Mouse (Mus musculus) MEL (cell line): ENCODE data around the gene Srgap2. TPM values are rescaled to one million over a fixed set of nuclear protein-coding genes. Genes with fewer than 3 reads are reported as not detected.

Source experiments
- DNase-seq: peaks from one replicate; pipeline ENCODE4 v3.0.0; 2011; ENCODE audit warnings: low read depth, low spot score
- H3K27ac ChIP-seq: 2 replicates; pipeline ENCODE4 v1.5.1; 2012; ENCODE audit warnings: low read depth, mild to moderate bottlenecking, control low read depth, low read length, moderate library complexity; ENCODE audit not compliant: control insufficient read depth
- H3K27me3 ChIP-seq, 2 experiments: fragments of 150-350 bp in 1 of 2; sonication (generic) in 1 of 2; 2 replicates each; pipeline ENCODE4 v1.6.1; 2012; ENCODE audit warnings: low read length in 2 of 2, mild to moderate bottlenecking in 2 of 2, improper control_type of control experiment in 1 of 2, moderate library complexity in 1 of 2; ENCODE audit not compliant: insufficient read depth in 2 of 2, control insufficient read depth in 1 of 2
- H3K36me3 ChIP-seq, 2 experiments: 2 replicates each; pipeline ENCODE4 v1.6.1; 2012 to 2014; ENCODE audit warnings: low read length in 2 of 2, improper control_type of control experiment in 1 of 2, inconsistent platforms in 1 of 2, mild to moderate bottlenecking in 1 of 2; ENCODE audit not compliant: insufficient read depth in 2 of 2, control insufficient read depth in 1 of 2
- H3K4me1 ChIP-seq, 2 experiments: fragments of 150-350 bp in 1 of 2; sonication (generic) in 1 of 2; 2 replicates each; pipeline ENCODE4 v1.6.1; 2012; ENCODE audit warnings: low read length in 2 of 2, improper control_type of control experiment in 1 of 2, mild to moderate bottlenecking in 1 of 2; ENCODE audit not compliant: insufficient read depth in 2 of 2, control insufficient read depth in 1 of 2
- H3K4me3 ChIP-seq, 2 experiments: fragments of 150-350 bp in 1 of 2; sonication (generic) in 1 of 2; 2 replicates each; pipeline ENCODE4 v1.5.1; 2012; ENCODE audit warnings: low read depth in 2 of 2, low read length in 2 of 2, mild to moderate bottlenecking in 2 of 2, moderate library complexity in 2 of 2, control low read depth in 1 of 2, improper control_type of control experiment in 1 of 2; ENCODE audit not compliant: control insufficient read depth in 1 of 2, insufficient read depth in 1 of 2
- H3K79me2 ChIP-seq: 2 replicates; pipeline ENCODE4 v1.6.1; 2012; ENCODE audit warnings: mild to moderate bottlenecking, low read length, moderate library complexity; ENCODE audit not compliant: control insufficient read depth, poor library complexity, insufficient read depth
- H3K9ac ChIP-seq: 2 replicates; pipeline ENCODE4 v1.6.1; 2012; ENCODE audit warnings: low read depth, mild to moderate bottlenecking, control low read depth, low read length, moderate library complexity; ENCODE audit not compliant: control insufficient read depth, poor library complexity, severe bottlenecking
- H3K9me3 ChIP-seq: fragments of 150-350 bp; sonication (generic); replicated peaks from 2 replicates; pipeline ENCODE4 v1.6.1; 2012; ENCODE audit warnings: mild to moderate bottlenecking, low read length, improper control_type of control experiment, moderate library complexity; ENCODE audit not compliant: insufficient read depth
- BHLHE40 ChIP-seq: IDR thresholded peaks from 2 replicates; pipeline ENCODE4 v1.6.1; 2012; ENCODE audit warnings: low read depth, mild to moderate bottlenecking, inconsistent platforms, low read length, improper control_type of control experiment, borderline replicate concordance
- CHD1 ChIP-seq: IDR thresholded peaks from 2 replicates; pipeline ENCODE4 v1.6.1; 2012; ENCODE audit warnings: low read depth, mild to moderate bottlenecking, inconsistent platforms, low read length, improper control_type of control experiment
- CHD2 ChIP-seq: IDR thresholded peaks from 2 replicates; pipeline ENCODE4 v1.6.1; 2011; ENCODE audit warnings: low read length, improper control_type of control experiment
- CTCF ChIP-seq, 3 experiments: IDR thresholded peaks in 2 of 3; conservative IDR thresholded peaks in 1 of 3; 2 replicates each; pipeline ENCODE4 v1.5.1; 2011 to 2012; ENCODE audit warnings: low read length in 3 of 3, low read depth in 2 of 3, mild to moderate bottlenecking in 2 of 3, improper control_type of control experiment in 1 of 3, inconsistent platforms in 1 of 3, mixed read lengths in 1 of 3, moderate library complexity in 1 of 3; ENCODE audit not compliant: control insufficient read depth in 1 of 3, insufficient read depth in 1 of 3, poor library complexity in 1 of 3, severe bottlenecking in 1 of 3
- E2F4 ChIP-seq: IDR thresholded peaks from 2 replicates; pipeline ENCODE4 v1.6.1; 2011; ENCODE audit warnings: low read depth, low read length, improper control_type of control experiment, borderline replicate concordance
- ELF1 ChIP-seq: IDR thresholded peaks from 2 replicates; pipeline ENCODE4 v1.6.1; 2014; ENCODE audit warnings: low read depth, mild to moderate bottlenecking, inconsistent platforms, low read length, improper control_type of control experiment, moderate library complexity
- EP300 ChIP-seq, 2 experiments: IDR thresholded peaks; 2 replicates each; pipeline ENCODE4 v1.6.1; 2011; ENCODE audit warnings: improper control_type of control experiment in 2 of 2, low read length in 2 of 2, low read depth in 1 of 2, mild to moderate bottlenecking in 1 of 2
- ETS1 ChIP-seq: IDR thresholded peaks from 2 replicates; pipeline ENCODE4 v1.6.1; 2012; ENCODE audit warnings: low read depth, mild to moderate bottlenecking, inconsistent platforms, low read length, improper control_type of control experiment, moderate library complexity
- GABPA ChIP-seq: IDR thresholded peaks from 2 replicates; pipeline ENCODE4 v1.6.1; 2012; ENCODE audit warnings: low read depth, mild to moderate bottlenecking, inconsistent platforms, low read length, improper control_type of control experiment, moderate library complexity
- GATA1 ChIP-seq: IDR thresholded peaks from 2 replicates; pipeline ENCODE4 v1.6.1; 2011; ENCODE audit warnings: low read depth, low read length, improper control_type of control experiment
- HCFC1 ChIP-seq: IDR thresholded peaks from 2 replicates; pipeline ENCODE4 v1.6.1; 2012; ENCODE audit warnings: low read depth, mild to moderate bottlenecking, inconsistent platforms, low read length, improper control_type of control experiment, moderate library complexity
- JUND ChIP-seq: IDR thresholded peaks from 2 replicates; pipeline ENCODE4 v1.6.1; 2011; ENCODE audit warnings: low read depth, mild to moderate bottlenecking, improper control_type of control experiment, low read length
- KAT2A ChIP-seq: conservative IDR thresholded peaks from 2 replicates; pipeline ENCODE4 v1.6.1; 2012; ENCODE audit warnings: low read depth, low read length, improper control_type of control experiment, inconsistent platforms
- MAFK ChIP-seq: IDR thresholded peaks from 2 replicates; pipeline ENCODE4 v1.6.1; 2011; ENCODE audit warnings: low read depth, mild to moderate bottlenecking, low read length, improper control_type of control experiment, borderline replicate concordance
- MAZ ChIP-seq: IDR thresholded peaks from 2 replicates; pipeline ENCODE4 v1.6.1; 2012; ENCODE audit warnings: low read depth, mild to moderate bottlenecking, inconsistent platforms, low read length, improper control_type of control experiment
- MEF2A ChIP-seq: IDR thresholded peaks from 2 replicates; pipeline ENCODE4 v1.6.1; 2014; ENCODE audit warnings: low read depth, mild to moderate bottlenecking, inconsistent platforms, low read length, improper control_type of control experiment; ENCODE audit not compliant: poor library complexity, insufficient replicate concordance, severe bottlenecking; ENCODE audit errors: extremely low read depth
- MYC ChIP-seq: IDR thresholded peaks from 2 replicates; pipeline ENCODE4 v1.6.1; 2011; ENCODE audit warnings: low read depth, mild to moderate bottlenecking, low read length, improper control_type of control experiment, moderate library complexity
- NELFE ChIP-seq: IDR thresholded peaks from 2 replicates; pipeline ENCODE4 v1.6.1; 2011; ENCODE audit warnings: low read depth, low read length, improper control_type of control experiment
- NRF1 ChIP-seq: IDR thresholded peaks from 2 replicates; pipeline ENCODE4 v1.6.1; 2014; ENCODE audit warnings: low read depth, mild to moderate bottlenecking, inconsistent platforms, low read length, improper control_type of control experiment, moderate library complexity; ENCODE audit not compliant: poor library complexity, insufficient read depth, severe bottlenecking
- POLR2A ChIP-seq, 2 experiments: IDR thresholded peaks; 2 replicates each; pipeline ENCODE4 v1.6.1; 2011 to 2012; ENCODE audit warnings: low read length in 2 of 2, mild to moderate bottlenecking in 2 of 2, control low read depth in 1 of 2, improper control_type of control experiment in 1 of 2, low read depth in 1 of 2, moderate library complexity in 1 of 2; ENCODE audit not compliant: control insufficient read depth in 1 of 2, insufficient read depth in 1 of 2, poor library complexity in 1 of 2
- POLR2AphosphoS5 ChIP-seq: IDR thresholded peaks from 2 replicates; pipeline ENCODE4 v1.6.1; 2012; ENCODE audit warnings: low read depth, borderline replicate concordance, mild to moderate bottlenecking, inconsistent platforms, low read length, moderate library complexity, mixed read lengths
- RAD21 ChIP-seq: IDR thresholded peaks from 2 replicates; pipeline ENCODE4 v1.6.1; 2011; ENCODE audit warnings: mild to moderate bottlenecking, low read depth, low read length, improper control_type of control experiment
- RCOR1 ChIP-seq: IDR thresholded peaks from 2 replicates; pipeline ENCODE4 v1.6.1; 2012; ENCODE audit warnings: low read depth, mild to moderate bottlenecking, inconsistent platforms, low read length, improper control_type of control experiment
- SIN3A ChIP-seq: IDR thresholded peaks from 2 replicates; pipeline ENCODE4 v1.6.1; 2012; ENCODE audit warnings: low read length, improper control_type of control experiment, inconsistent platforms
- SMC3 ChIP-seq: IDR thresholded peaks from 2 replicates; pipeline ENCODE4 v1.6.1; 2011; ENCODE audit warnings: low read depth, low read length, improper control_type of control experiment
- TAL1 ChIP-seq: IDR thresholded peaks from 2 replicates; pipeline ENCODE4 v1.6.1; 2012; ENCODE audit warnings: mild to moderate bottlenecking, inconsistent platforms, low read length, moderate library complexity, mixed read lengths
- TBP ChIP-seq: IDR thresholded peaks from 2 replicates; pipeline ENCODE4 v1.8.0; 2011; ENCODE audit warnings: low read depth, low read length, improper control_type of control experiment
- TCF12 ChIP-seq: IDR thresholded peaks from 2 replicates; pipeline ENCODE4 v1.6.1; 2014; ENCODE audit warnings: low read depth, mild to moderate bottlenecking, inconsistent platforms, low read length, improper control_type of control experiment, moderate library complexity
- UBTF ChIP-seq: IDR thresholded peaks from 2 replicates; pipeline ENCODE4 v1.6.1; 2012; ENCODE audit warnings: low read depth, mild to moderate bottlenecking, inconsistent platforms, low read length, improper control_type of control experiment, moderate library complexity, borderline replicate concordance; ENCODE audit not compliant: insufficient read depth
- USF1 ChIP-seq: IDR thresholded peaks from 2 replicates; pipeline ENCODE4 v1.6.1; 2014; ENCODE audit warnings: low read depth, mild to moderate bottlenecking, inconsistent platforms, low read length, improper control_type of control experiment, moderate library complexity
- USF2 ChIP-seq, 2 experiments: IDR thresholded peaks; 2 replicates each; pipeline ENCODE4 v1.6.1; 2011 to 2012; ENCODE audit warnings: improper control_type of control experiment in 2 of 2, low read length in 2 of 2, borderline replicate concordance in 1 of 2, inconsistent platforms in 1 of 2, low read depth in 1 of 2, mild to moderate bottlenecking in 1 of 2; ENCODE audit not compliant: insufficient read depth in 1 of 2
- ZC3H11A ChIP-seq: IDR thresholded peaks from 2 replicates; pipeline ENCODE4 v1.6.1; 2012; ENCODE audit warnings: low read depth, mild to moderate bottlenecking, inconsistent platforms, low read length, improper control_type of control experiment
- ZKSCAN1 ChIP-seq: IDR thresholded peaks from 2 replicates; pipeline ENCODE4 v1.6.1; 2012; ENCODE audit warnings: low read depth, mild to moderate bottlenecking, inconsistent platforms, low read length, improper control_type of control experiment, moderate library complexity
- ZMIZ1 ChIP-seq: IDR thresholded peaks from 2 replicates; pipeline ENCODE4 v1.6.1; 2012; ENCODE audit warnings: low read depth, mild to moderate bottlenecking, inconsistent platforms, low read length, improper control_type of control experiment, moderate library complexity
- ZNF384 ChIP-seq: IDR thresholded peaks from 2 replicates; pipeline ENCODE4 v1.6.1; 2012; ENCODE audit warnings: low read depth, mild to moderate bottlenecking, inconsistent platforms, low read length, improper control_type of control experiment
- polyA plus RNA-seq, 2 experiments: library from polyadenylated mRNA; stranded (reverse) in 1 of 2; unstranded in 1 of 2; fragments of >175 nt in 1 of 2; fragments of >200 nt in 1 of 2; gene quantifications; 2 replicates each; pipeline versions ENCODE4 v1.2.1 to v1.2.4; 2012; ENCODE audit warnings: low replicate concordance in 2 of 2, low read depth in 1 of 2; ENCODE audit not compliant: insufficient read length in 2 of 2, insufficient read depth in 1 of 2, missing spikeins in 1 of 2
- total RNA-seq: library from RNA; depleted of rRNA; stranded (reverse); fragments of 300-350 nt; gene quantifications from 2 replicates; pipeline ENCODE4 v1.2.3, GENCODE M21; 2012

The Srgap2 gene
- total and polyA plus RNA-seq, 3 experiments = 9.0 to 25.3 TPM; not detected in 1

DNA sequence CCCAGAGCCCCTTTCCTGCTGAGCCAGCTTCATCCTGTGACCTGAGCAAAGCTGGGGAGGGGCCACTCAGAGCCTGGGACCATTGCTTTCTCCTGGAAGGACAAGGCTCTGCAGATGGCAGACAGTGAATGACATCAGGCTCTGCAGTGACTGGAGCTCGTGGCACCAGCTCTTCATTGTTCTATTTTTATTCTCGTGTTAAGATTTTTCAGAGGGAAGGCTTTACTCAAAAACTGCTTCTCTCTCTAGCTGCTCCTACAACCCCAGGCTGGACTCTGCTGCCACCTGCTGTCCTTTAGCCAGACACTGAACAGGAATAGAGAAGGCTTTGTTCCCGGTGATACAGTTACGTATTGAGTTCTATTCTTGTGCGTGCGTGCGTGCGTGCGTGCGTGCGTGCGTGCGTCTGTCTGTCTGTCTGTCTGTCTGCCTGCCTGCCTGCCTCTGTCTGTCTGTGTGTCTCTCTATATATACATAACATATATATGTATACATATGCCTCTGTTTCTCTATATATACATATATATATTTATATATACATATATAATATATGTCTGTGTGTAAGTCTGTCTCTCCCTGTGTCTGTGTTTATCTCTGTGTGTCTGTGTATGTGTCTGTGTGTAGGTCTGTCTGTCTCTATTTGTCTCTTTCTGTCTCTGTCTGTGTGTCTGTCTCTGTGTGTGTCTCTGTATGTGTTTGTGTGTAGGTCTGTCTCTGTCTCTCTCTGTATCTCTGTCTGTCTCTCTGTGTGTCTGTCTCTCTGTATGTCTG, 28.1 kb upstream of the Srgap2 start:
- peak; percentile 94 for DNase-seq
- peak; percentile 47; the same call in 1 of the 2 replicates for TF ChIP-seq MYC
- peak; percentile 77; the same call in 1 of the 2 replicates for TF ChIP-seq MAZ
- peak; percentile 70 for TF ChIP-seq SIN3A
- peak; percentile 57; the same call in 1 of the 2 replicates for TF ChIP-seq HCFC1
- peak; percentile 5; the same call in 1 of the 2 replicates for TF ChIP-seq ETS1
- TF ChIP-seq UBTF = no peak
- TF ChIP-seq ZC3H11A = peak; percentile 98
- no peak for TF ChIP-seq TAL1
- peak; percentile 35; the same call in 1 of the 2 replicates for TF ChIP-seq ELF1
- TF ChIP-seq CHD2 = no peak
- TF ChIP-seq BHLHE40 = no peak
- no peak for TF ChIP-seq EP300 (IDR thresholded peaks at IDR 0.05; ENCODE audit: low read depth in 1 of 2, low read length in 2 of 2)
- TF ChIP-seq GABPA = no peak
- TF ChIP-seq JUND = no peak
- no peak for TF ChIP-seq MAFK
- 0 out of 2 replicates have a peak, but pooled peaks have one; percentile 29 for TF ChIP-seq TCF12
- no peak for TF ChIP-seq USF2 (IDR thresholded peaks at IDR 0.05; ENCODE audit: borderline replicate concordance in 1 of 2, insufficient read depth in 1 of 2, low read depth in 1 of 2, low read length in 2 of 2)
- no peak for TF ChIP-seq POLR2AphosphoS5
- peak; percentile 99 for TF ChIP-seq SMC3
- TF ChIP-seq RCOR1 = no peak
- no peak for TF ChIP-seq MEF2A
- no peak for TF ChIP-seq ZKSCAN1
- no peak for TF ChIP-seq ZNF384
- TF ChIP-seq E2F4 = no peak
- TF ChIP-seq NRF1 = peak; percentile 54; the same call in 1 of the 2 replicates
- TF ChIP-seq POLR2A (IDR thresholded peaks at IDR 0.05; ENCODE audit: control insufficient read depth in 1 of 2, insufficient read depth in 1 of 2, low read depth in 1 of 2, low read length in 2 of 2, poor library complexity in 1 of 2) = 0 out of 4 replicates have a peak, but pooled peaks of 1 of the 2 experiments have one; percentile 30
- no peak for TF ChIP-seq KAT2A
- TF ChIP-seq CHD1 = no peak
- no peak for TF ChIP-seq USF1
- peak; percentile 78 to 95 (median 83) for TF ChIP-seq CTCF (IDR thresholded peaks at IDR 0.05 in 2 of 3, conservative IDR thresholded peaks at IDR 0.05 in 1 of 3; ENCODE audit: control insufficient read depth in 1 of 3, insufficient read depth in 1 of 3, low read depth in 2 of 3, low read length in 3 of 3, poor library complexity in 1 of 3, severe bottlenecking in 1 of 3)
- TF ChIP-seq ZMIZ1 = no peak
- TF ChIP-seq RAD21 = peak; percentile 97
- TF ChIP-seq NELFE = no peak
- TF ChIP-seq GATA1 = no peak
- no peak for TF ChIP-seq TBP

More for the DNA sequence above, 28.1 kb upstream of the Srgap2 start:
- no peaks in the 10 kb centered on the region for H3K79me2 ChIP-seq
- no peaks in the 10 kb centered on the region for H3K36me3 ChIP-seq
- H3K9me3 ChIP-seq = no peaks in the 10 kb centered on the region
- peak overlapping the region; percentile 36 for H3K9ac ChIP-seq
- H3K4me3 ChIP-seq = peak overlapping the region; percentile 7 to 38; a peak in 3 of 4 replicates
- H3K27ac ChIP-seq = no peak overlapping the region
- H3K27me3 ChIP-seq = no peaks in the 10 kb centered on the region; a peak in 1 of 4 replicates
- 0 out of 4 replicates have a peak, but pooled peaks cover 2 to 3% of the 10 kb centered on the region in 2 experiments for H3K4me1 ChIP-seq
